Mouse (Mus musculus) right cerebral cortex, adult 2 months (tissue): ENCODE measurements at regions not wholly inside any gene's neighbourhood (a gene's known extent, or its start where the extent isn't known, plus 50 kb on each side); places are given as distances from the start of the nearest gene placed in this dataset.

ENCODE experiments used
- DNase-seq, 2 experiments: peaks; one replicate each; pipeline ENCODE4 v3.0.0; 2021 to 2022; ENCODE audit warnings: low spot score in 2 of 2

DNA sequence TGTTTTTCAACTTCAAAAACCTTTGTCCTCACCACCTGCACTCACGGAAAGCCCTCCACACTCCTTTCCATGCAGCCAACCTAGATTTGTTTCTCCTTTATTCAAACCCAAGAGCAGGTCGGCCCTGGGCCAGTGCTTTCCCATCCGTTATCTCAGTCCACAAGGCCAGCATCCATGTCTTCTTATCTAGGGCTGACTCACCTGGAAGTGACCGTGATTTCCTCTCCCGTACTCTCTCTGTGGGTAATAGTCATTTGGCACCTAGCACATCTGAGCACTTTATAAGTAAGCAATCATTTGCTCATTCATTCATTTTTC, 106.2 kb downstream of the Rassf10 start:
- no peak for DNase-seq

DNA sequence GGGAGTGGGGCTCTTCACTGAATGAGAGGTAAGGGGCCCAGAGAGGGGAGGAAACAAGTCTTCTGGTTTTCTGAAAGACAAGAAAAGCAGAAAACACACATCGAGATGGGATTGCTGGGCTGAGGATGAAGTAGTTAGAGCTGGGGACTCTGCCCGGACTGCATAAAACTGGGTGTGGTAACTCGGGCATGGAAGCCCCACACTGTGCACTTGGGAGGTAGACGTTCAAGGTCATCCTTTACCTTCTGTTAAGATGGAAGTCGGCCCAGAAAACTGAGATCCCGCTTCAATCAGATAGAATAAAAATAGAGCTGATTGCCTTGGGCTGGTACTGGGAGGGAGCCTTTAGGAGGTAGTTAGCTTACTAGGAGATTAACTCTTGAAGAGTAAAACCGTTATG, 107.2 kb downstream of the Rassf10 start:
- DNase-seq = no peak

DNA sequence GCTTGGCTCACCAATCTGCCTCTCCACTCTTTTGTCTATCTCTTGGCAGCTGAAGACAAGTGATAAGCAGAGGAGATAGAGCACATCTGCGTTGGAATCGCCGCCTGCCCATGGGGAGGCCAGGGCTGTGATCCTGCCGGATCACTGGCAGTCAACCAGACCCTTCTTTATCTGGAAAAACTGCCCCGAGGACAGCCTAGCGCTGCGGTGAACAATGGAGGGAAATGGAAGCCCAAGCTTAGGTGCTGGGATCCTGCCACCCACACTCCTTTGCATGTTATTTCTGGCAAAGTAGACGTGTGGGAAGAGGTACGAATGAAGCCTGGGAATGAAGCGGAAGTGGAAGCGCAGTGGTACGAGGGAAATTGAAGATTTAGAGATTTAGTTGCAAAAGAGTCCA, 112.8 kb downstream of the Rassf10 start:
- DNase-seq = peak; percentile 16 to 30

DNA sequence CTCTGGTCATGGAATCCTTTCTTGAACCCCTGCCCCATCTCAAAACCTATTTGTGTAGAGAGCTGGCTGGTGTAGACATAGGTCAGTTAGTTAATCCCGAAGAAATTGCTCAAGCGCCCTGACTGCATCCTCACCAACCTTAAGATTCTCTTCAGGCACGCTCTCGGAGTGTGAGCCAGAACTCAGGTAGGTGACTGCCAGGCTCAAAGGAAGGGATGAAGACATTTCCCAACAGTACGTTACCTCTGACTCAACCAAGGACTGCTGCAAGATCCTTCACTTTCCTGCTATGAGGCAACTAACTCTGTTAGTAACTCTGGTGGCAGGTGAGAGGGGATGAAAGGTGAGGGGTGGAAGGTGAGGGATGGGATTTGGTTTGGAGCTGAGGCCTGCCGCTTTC, 114.5 kb downstream of the Rassf10 start:
- no peak for DNase-seq

DNA sequence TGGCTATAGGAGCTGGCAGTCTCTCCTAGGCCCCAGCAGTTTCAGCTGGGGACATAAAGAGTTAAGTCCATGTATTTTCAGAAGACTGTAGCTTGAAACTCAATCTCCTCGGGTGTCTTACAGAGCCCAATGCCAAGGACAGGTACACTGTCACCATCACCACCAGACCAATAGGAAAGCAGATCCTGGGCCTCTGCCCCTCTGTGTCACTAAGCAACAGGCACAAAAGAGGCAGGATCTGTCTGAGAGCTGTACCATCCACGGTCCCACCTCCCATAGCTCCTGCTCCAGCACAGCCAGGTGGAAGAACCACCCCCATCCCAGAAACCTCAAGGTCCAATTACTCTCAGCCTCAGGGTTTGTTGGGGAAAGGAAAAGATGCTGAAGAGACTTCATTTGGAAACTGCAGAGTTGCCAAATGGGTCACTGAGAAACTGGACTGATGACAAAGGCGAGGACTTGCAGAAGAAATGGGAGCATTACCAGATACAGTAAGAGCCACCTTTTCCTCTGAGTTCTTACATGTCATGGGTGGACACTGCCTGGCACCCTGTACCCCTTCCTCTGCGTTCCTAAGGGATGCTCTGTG, 115.7 kb downstream of the Rassf10 start:
- DNase-seq = no peak

DNA sequence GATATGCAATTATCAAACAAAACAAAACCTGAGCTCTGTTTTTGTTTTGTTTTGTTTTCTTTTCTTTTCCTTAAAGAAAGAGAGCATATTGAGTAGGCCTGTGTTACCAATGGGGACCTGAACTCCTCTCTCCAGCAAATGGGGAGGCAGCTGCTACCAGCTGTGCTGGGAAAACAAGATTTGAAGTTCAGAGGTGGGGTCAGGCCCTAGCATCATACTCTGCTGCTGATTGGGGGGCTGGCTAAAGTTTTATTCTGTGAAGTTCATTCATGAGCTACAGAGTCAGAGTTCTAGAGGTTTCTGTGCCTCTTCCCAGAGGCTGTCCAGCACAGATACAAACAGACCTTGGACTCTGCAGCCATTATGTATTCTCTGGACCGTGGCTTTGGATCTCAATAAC, 117.7 kb downstream of the Rassf10 start:
- no peak for DNase-seq

DNA sequence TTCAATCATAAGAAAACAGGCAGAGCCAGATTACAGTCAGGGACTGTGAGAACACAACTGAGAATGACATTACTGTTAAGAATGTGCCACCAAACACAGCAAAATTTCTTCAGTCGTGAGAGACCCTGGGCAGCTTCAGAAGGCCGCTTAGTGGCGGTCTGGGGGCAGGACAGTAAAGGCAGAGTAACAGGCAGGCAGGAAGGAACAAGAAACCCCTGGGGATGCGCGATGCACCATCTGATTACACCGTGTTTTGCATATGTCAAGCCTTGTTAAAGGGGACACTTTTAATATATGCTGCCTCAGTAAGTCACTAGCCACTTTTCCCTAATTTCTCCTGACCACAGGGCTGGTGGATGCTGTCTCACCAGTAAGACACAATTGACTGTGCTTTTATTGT, 120.0 kb downstream of the Rassf10 start:
- no peak for DNase-seq

DNA sequence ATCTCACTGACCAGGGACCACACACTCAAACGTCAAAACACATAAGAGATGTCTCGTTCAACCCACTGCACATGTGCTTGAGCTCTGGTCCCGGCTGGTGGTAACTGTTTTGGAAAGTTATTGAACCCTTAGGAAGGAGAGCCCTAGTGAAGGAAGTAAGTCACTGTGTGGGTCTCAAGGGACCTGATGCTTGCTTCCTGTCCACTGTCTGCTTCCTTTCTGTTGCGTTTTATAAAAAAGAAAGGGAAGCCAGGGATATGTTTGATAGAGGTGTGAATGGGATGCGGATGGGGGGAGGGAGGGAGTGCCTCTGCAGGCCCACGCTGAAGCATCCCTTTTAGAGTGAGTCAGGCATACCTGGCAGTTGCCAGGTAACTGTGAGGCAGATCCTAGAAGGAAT, 121.6 kb downstream of the Rassf10 start:
- no peak for DNase-seq

DNA sequence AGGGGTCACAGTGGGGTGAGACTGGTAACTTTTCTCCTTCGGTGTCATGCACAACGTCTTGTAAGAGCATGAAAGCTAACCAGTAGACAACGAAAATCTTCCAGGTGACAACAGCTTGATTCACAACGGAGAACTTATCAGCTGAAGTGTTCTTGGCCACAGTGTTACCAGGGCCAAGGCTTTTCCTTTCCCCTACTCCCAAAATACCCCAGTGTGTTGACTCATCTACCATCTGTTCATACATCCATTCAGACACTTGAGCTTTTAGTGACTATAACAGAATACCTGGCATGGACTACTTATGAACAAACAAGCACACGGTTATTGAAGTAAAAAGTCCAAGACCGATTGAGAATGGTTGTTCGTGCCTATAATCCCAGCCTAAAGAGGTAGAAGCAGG, 122.5 kb downstream of the Rassf10 start:
- DNase-seq = no peak

DNA sequence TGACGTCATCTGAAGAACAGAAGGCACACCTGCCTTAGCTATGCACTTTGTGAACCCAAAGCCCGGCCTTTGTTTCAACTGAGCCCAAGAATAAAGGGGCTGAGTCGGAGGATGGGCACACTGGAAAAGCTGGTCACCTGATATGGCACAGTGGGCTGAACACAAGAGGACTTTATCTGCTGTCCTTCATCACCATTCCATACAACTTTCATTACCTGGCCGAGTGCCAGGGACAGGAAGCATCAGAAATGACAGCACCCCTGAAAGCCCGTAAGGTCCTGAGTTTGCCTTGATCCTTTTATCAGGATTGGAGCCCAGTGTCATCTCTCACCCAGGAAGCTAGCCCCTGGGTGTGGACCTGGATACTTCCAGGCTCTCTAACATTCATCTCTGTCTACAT, 126.1 kb upstream of the Arntl start:
- DNase-seq = no peak

DNA sequence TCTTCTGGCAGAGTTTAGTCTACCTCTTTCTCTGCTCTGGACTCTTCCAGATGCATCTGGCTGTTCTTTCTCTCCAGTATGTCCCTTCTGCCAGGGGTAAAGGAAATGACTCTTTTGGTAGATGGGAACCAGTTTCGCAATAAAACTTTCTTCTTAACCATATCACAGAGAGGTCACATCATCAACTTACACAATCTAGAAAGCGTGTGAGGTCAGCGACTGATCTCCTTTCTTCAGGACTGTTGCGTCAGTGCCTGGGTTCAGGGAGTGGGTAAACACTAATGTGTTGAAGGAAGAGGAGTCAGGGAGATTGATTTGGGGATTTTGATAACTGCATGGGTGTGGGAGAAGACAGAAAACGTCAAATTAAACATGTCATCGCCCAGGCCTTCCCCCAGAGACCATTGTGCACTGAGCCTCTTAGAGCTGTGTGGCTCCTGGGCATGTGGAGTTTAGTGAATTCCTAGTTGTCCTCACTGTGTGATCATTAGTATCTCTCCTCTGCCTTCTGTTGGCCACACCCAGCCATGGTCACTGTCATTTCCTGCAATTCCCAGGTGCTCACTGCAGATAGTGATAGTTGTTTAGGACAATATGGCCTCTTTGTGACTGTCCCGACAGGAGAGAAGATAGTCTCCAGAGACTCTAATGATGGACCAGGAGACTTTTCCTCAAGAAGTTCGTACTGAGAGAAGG, 122.2 kb upstream of the Arntl start:
- no peak for DNase-seq

DNA sequence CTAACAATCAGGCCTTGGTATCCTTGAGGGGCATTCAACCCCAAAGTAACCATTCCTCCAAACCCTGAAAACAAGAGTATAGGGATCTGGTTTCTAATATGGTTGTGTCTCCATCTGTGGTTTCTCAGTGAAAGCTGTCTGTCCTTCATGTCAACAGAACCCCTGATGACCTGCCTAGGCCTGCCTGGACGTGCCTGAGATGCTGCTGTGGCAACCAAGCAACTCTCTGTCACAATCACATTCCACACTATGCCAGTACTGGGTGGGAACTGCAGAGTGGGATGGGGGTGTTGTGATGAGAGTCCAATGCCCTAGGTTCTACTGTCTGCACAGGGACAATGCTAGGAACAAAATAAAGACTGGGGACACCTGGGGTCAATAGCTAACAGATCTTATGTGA, 121.1 kb upstream of the Arntl start:
- no peak for DNase-seq

DNA sequence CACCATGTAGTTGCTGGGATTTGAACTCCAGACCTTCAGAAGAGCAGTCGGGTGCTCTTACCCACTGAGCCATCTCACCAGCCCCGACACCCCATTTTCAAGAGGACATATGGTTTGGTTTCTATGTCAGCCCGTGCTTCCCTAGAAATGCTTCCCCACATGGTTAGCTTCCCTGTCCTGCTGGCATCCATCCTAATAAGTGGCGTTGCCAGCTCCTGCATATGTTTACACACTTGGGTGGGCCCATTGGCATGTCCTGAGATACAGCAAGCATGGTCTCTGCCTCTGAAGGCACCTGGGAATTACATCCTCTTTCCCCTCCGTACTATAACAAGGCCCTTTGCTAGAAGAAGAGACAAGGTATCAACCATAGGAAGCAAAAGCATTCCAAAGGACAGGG, 119.6 kb upstream of the Arntl start:
- no peak for DNase-seq

DNA sequence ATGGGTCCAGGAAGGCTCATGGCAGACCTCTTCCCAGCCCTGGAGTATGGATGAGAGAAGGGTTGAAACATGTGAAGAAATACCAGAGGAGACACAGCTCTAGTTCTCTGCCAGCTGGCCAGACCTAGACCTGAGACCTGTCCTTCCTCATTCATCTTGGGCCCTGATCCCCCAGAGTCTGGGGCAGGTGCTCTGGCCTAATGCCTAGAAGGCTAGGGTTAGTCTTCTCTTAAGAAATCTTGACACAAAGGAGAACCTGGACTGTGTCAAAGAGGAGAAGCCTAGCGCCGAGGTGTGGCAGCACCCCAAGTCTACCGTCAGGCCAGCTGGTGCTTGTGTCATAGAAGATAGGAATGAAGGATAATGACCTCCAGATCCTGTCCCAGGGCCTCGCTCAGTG, 118.2 kb upstream of the Arntl start:
- no peak for DNase-seq

DNA sequence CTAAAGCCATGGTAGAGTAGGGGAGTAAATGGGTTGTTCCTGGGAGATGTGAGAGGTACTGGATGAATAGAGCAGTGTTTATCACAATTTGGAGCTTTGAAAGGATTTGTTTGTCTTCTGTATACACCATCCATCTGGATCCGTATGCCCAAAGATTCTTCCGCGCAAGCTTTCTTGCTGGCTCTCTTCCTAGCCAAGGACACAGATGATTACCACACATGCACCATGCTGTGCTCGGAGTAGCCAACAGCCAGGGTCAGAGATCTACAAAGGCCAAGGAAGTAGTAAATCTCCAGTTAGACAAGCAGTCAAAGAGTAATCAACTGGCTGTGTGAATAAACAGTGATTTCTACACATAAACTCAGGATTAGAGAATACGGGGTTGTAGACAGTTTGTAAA, 113.3 kb upstream of the Arntl start:
- no peak for DNase-seq

DNA sequence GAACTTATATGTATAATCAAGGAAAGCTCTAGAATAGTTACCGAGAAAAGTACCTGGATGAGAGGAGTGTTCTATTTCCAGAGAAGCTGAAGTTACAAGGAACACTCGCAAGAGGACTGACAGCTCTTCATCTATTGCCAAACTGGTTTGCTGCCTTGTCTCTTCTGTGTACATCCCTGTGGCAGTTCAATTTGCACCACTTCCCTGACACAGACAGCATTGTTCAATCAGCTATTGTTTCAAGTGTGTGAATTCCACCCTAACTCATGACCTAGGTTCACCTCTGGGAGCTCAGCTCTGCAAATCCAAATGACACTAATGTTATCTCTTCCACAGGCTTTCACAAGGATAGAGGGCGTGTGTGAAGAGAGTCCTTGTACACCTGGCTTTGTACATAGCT, 112.2 kb upstream of the Arntl start:
- no peak for DNase-seq

DNA sequence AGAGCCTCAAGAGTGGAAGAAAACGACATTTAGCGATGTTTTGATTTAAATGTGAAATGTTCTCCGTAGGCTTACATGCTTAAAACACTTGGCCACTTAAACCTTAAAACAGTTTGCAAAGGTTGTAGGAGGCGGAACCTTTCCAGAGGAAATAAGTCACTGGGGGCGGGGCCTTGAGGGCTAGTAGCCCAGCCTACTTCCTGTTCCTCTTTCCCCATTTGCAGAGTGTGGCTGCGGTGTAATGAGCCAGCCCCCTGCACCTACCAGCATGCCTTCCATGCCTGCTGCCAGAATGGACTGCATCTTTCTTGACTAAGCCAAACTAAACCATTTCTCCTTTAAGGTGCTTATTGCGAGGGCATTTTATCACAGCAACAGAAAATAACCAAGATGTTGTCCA, 103.0 kb upstream of the Arntl start:
- DNase-seq = no peak

DNA sequence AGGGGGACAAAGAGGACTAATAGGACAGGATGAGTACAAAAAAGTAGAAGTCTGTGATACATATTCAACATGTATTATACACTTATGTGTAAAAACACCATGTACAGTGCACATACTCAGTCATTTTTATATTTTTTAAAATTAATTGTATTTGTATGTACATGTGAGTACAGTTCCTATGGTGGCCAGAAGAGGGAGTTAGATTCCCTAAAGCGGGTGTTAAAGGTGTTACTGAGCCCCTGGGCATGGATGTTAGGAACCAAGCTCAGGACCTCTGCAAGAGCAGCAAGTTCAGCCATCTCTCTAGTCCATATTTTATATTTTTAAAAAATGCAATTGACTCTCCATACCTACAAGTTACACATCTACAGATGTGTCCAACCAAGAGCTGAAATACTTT, 101.9 kb upstream of the Arntl start:
- DNase-seq = no peak

DNA sequence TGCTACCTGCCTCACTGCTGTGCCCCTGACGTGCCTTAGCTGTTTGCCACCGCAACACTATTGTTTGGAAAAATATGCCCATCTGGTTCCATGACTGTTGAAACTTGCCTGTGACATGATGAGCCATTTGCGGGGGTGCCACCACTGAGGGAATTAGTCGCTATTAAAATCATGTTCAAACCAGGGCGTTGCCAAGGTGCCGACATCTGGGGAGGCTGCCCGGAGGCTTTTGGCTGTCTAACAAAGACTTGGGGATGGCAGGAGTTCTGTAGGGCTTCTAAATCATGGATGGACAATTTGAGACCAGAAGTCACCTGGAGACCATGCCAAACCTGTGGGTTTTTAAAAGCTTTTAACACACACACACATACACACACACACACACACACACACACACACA, 100.5 kb upstream of the Arntl start:
- DNase-seq = no peak

DNA sequence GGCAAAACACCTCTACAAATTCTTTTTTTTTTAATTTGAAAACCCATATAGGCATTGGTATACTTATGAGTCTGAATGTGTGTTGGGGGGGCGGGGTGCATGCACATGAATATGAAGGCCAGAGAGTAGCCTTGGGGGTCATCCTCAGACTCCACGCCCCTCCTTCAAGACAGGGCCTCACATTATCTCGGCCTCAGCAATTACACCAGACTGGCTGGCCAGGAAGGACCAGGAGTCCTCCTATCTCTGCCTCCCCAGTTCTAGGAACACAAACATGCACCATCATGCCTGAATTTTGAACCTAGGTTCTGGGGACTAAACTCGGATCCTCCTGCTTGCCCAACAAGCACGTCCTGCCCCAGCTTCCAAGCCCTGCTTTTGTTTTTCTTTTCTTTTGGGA, 99.3 kb upstream of the Arntl start:
- DNase-seq = no peak

DNA sequence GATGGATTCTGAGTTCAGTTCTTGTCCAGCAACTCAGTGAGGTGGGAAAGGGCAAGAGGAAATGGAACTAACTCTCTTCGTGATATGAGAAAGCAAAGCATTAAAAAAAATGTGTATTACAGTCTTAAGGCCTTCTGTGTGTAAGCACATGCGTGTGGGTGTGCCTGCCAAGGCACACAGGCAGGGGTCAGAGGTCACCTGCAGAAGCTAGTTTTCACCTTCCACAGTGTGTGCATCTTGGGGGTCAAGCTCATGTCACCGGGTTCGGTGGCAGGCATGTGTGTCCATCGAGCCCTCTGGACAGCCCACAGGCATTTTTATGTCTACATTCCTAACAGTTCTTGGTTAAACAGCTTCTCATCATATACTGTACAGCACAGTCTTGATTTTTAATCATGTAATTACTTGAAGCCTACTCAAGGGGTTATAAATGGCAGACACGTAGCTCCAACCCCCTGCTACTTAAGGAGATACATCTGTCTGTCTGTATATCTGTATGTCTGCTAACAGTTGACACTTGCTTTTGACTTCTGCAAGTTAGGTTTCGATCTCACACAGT, 98.7 kb upstream of the Arntl start:
- no peak for DNase-seq

DNA sequence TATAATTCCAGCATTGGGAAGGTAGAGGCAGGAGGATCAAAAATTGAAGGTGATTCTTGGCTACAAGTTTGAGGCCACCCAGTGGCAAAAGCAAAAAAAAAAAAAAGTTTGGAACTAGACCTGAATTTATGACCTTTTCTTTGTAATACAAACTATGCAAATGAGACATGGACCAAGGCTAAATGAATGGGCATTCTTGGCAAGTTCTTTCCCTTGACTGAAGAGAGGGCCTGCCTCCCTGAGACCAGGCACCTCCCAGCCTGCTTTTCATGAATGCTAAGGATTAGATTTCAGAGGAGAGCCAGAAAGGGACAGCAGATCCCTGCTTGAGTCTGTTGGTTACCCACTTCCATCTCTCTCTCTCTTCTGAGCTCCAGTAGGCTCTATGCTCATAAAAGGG, 97.8 kb upstream of the Arntl start:
- no peak for DNase-seq

DNA sequence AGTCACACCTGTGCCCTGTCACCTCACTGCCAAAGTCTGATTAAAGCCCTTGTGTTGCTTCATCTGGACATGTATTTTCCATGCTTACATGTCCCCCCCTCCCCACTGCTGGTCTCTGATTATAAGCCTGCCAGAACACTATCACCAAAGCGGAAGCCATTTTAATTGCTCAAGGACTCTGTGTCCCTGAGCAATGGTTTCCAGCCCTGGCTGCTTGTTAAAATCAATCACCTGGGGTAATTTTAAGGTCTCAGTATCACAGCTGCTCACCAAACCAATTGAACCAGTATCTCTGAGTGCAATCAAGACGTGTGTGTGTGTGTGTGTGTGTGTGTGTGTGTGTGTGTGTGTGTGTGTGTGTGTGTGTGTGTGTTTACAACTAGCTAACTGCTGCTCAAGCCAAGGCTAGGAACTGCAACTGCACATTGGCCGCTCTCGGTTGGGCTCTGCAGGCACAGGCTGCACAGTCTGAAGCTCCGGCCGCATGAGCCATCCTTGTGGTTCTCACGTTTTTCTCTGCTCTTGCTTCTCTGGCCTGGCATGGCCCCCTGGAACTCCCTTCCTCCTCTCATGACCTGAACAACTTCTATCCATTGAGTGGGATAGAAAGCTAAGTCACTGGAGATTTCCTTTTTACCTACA, 96.3 kb upstream of the Arntl start:
- DNase-seq = no peak
